Mouse (Mus musculus): Measurements from ENCODE around the gene Net1. TPM values are rescaled to one million over a fixed set of nuclear protein-coding genes. Genes with fewer than 3 reads are reported as not detected.
A peak's percentile ranks its signal among the peaks of the same experiment; 100 is the strongest.
"Not testable (repeated sequence)": the region's sequence is repeated elsewhere in the genome, so short reads cannot be mapped to it uniquely, and the experiment has no call there.

The Net1 gene
- polyA plus RNA-seq, 1 experiment, result 64.6 TPM

GRCm38 (mm10) chr13:3925632-3926031 is 7.6 kb upstream of the Net1 start:
- 25% methylated on average over 6 of the region's 6 CpGs for WGBS
- Histone ChIP-seq H3K27ac (ENCODE audit: insufficient read depth, low read depth, low read length) (peak overlapping the region; percentile 100), H3K4me3 (ENCODE audit: low read depth, low read length) (peak overlapping the region; percentile 44), H3K36me3 (ENCODE audit: control insufficient read depth, insufficient read depth, low read length) (peaks cover 9% of the 10 kb centered on the region; the same call in 1 of the 2 replicates), H3K4me1 (ENCODE audit: control insufficient read depth, insufficient read depth, insufficient read length, low read length) (peaks cover 2% of the 10 kb centered on the region; the same call in 1 of the 2 replicates), H3K27me3 (ENCODE audit: control insufficient read depth, insufficient read depth, low read length) (no peaks in the 10 kb centered on the region)
- TF ChIP-seq CTCF (IDR thresholded peaks at IDR 0.05; ENCODE audit: extremely low read depth, insufficient read length, insufficient replicate concordance, low read depth, low read length) (no peak), POLR2A (IDR thresholded peaks at IDR 0.05; ENCODE audit: low read depth, low read length) (peak; percentile 17; the same call in 1 of the 2 replicates)

GRCm38 (mm10) chr13:3924483-3924882 is 6.5 kb upstream of the Net1 start:
- WGBS, result 44% methylated on average over 5 of the region's 5 CpGs
- Histone ChIP-seq H3K4me3 (ENCODE audit: low read depth, low read length) (no peak overlapping the region), H3K27ac (ENCODE audit: insufficient read depth, low read depth, low read length) (no peak overlapping the region)

DNA sequence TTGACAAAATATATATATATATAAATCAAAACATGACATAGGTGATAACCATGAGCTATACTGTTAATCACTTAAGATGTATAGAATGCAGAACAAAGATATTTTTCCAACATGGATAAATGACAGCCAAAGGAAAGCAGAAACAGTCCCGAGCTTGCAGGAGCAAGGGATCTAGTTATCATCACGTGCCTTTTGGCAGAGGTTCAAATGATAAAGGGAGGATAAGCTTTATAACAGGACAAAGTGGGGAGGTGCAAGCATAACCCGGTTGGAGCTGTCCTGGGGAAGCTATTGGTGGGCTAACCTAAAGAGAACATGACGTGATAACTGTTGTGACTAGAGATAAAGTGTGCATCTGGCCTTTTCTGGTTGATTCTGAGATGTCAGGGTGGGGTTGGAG is 4.5 kb downstream of the Net1 start:
- Histone ChIP-seq H3K27ac (ENCODE audit: insufficient read depth, low read depth, low read length) (no peak overlapping the region), H3K27me3 (ENCODE audit: control insufficient read depth, insufficient read depth, low read length) (no peaks in the 10 kb centered on the region), H3K36me3 (ENCODE audit: control insufficient read depth, insufficient read depth, low read length) (peaks cover 1% of the 10 kb centered on the region; the same call in 1 of the 2 replicates), H3K4me3 (ENCODE audit: low read depth, low read length) (no peak overlapping the region), H3K4me1 (ENCODE audit: control insufficient read depth, insufficient read depth, insufficient read length, low read length) (no peaks in the 10 kb centered on the region; the same call in 1 of the 2 replicates)
- no peak for TF ChIP-seq POLR2A (IDR thresholded peaks at IDR 0.05; ENCODE audit: low read depth, low read length)
- 28% methylated on average over 4 of the region's 4 CpGs for WGBS

More at GRCm38 (mm10) chr13:3924483-3924882, 6.5 kb upstream of the Net1 start:
- Histone ChIP-seq H3K36me3 (ENCODE audit: control insufficient read depth, insufficient read depth, low read length) (peaks cover 3% of the 10 kb centered on the region; the same call in 1 of the 2 replicates), H3K4me1 (ENCODE audit: control insufficient read depth, insufficient read depth, insufficient read length, low read length) (peaks cover 2% of the 10 kb centered on the region; the same call in 1 of the 2 replicates), H3K27me3 (ENCODE audit: control insufficient read depth, insufficient read depth, low read length) (no peaks in the 10 kb centered on the region)
- TF ChIP-seq CTCF (IDR thresholded peaks at IDR 0.05; ENCODE audit: extremely low read depth, insufficient read length, insufficient replicate concordance, low read depth, low read length) (no peak), POLR2A (IDR thresholded peaks at IDR 0.05; ENCODE audit: low read depth, low read length) (peak; percentile 68; the same call in 1 of the 2 replicates)

GRCm38 (mm10) chr13:3910356-3910755 is 7.7 kb downstream of the Net1 start:
- Histone ChIP-seq H3K4me3 (ENCODE audit: low read depth, low read length) (no peak overlapping the region), H3K27ac (ENCODE audit: insufficient read depth, low read depth, low read length) (no peak overlapping the region), H3K36me3 (ENCODE audit: control insufficient read depth, insufficient read depth, low read length) (peaks cover 2% of the 10 kb centered on the region; the same call in 1 of the 2 replicates), H3K27me3 (ENCODE audit: control insufficient read depth, insufficient read depth, low read length) (no peaks in the 10 kb centered on the region), H3K4me1 (ENCODE audit: control insufficient read depth, insufficient read depth, insufficient read length, low read length) (peaks cover 4% of the 10 kb centered on the region; the same call in 1 of the 2 replicates)
- WGBS, result 89% methylated on average over 5 of the region's 5 CpGs
- TF ChIP-seq CTCF (IDR thresholded peaks at IDR 0.05; ENCODE audit: extremely low read depth, insufficient read length, insufficient replicate concordance, low read depth, low read length) (no peak), POLR2A (IDR thresholded peaks at IDR 0.05; ENCODE audit: low read depth, low read length) (no peak)

DNA sequence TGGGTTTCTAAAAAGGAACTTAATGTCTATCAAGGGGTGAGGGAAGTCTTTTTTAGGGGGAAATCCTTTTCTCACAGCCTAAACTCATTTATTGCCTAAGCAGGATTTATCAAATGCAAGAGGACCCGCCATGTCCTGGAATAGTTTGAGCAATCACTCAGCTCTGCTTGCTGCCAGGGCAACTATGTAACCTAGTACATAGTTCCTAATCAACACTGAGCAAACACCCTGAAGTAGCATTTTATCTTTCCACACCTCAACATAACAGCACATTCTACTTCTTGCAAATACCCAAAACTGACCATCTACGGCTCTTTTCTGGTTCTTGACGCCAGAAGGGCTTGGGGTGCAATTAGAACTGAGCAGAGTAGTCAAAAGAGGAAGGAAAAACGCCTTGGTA is 9.8 kb downstream of the Net1 start:
- H3K36me3 ChIP-seq (ENCODE audit: control insufficient read depth, insufficient read depth, low read length), result peaks cover 2% of the 10 kb centered on the region; the same call in 1 of the 2 replicates
- H3K4me3 ChIP-seq (ENCODE audit: low read depth, low read length), result no peak overlapping the region
- peaks cover 4% of the 10 kb centered on the region; the same call in 1 of the 2 replicates for H3K4me1 ChIP-seq (ENCODE audit: control insufficient read depth, insufficient read depth, insufficient read length, low read length)
- H3K27me3 ChIP-seq (ENCODE audit: control insufficient read depth, insufficient read depth, low read length), result no peaks in the 10 kb centered on the region
- no peak overlapping the region for H3K27ac ChIP-seq (ENCODE audit: insufficient read depth, low read depth, low read length)
- WGBS, result 53% methylated on average over 4 of the region's 4 CpGs
- no peak for TF ChIP-seq CTCF (IDR thresholded peaks at IDR 0.05; ENCODE audit: extremely low read depth, insufficient read length, insufficient replicate concordance, low read depth, low read length)

- peaks cover 1% of the 10 kb centered on the region; the same call in 1 of the 2 replicates for H3K36me3 ChIP-seq (ENCODE audit: control insufficient read depth, insufficient read depth, low read length)
- H3K4me3 ChIP-seq (ENCODE audit: low read depth, low read length), result no peak overlapping the region
- peaks cover 4% of the 10 kb centered on the region; the same call in 1 of the 2 replicates for H3K4me1 ChIP-seq (ENCODE audit: control insufficient read depth, insufficient read depth, insufficient read length, low read length)
- no peak overlapping the region for H3K27ac ChIP-seq (ENCODE audit: insufficient read depth, low read depth, low read length)
- no peaks in the 10 kb centered on the region for H3K27me3 ChIP-seq (ENCODE audit: control insufficient read depth, insufficient read depth, low read length)
- 51% methylated on average over 6 of the region's 6 CpGs for WGBS
- no peak for TF ChIP-seq CTCF (IDR thresholded peaks at IDR 0.05; ENCODE audit: extremely low read depth, insufficient read length, insufficient replicate concordance, low read depth, low read length)
- no peak for TF ChIP-seq POLR2A (IDR thresholded peaks at IDR 0.05; ENCODE audit: low read depth, low read length)
Observed at GRCm38 (mm10) chr13:3907151-3907696, 10.8 kb downstream of the Net1 start.

DNA sequence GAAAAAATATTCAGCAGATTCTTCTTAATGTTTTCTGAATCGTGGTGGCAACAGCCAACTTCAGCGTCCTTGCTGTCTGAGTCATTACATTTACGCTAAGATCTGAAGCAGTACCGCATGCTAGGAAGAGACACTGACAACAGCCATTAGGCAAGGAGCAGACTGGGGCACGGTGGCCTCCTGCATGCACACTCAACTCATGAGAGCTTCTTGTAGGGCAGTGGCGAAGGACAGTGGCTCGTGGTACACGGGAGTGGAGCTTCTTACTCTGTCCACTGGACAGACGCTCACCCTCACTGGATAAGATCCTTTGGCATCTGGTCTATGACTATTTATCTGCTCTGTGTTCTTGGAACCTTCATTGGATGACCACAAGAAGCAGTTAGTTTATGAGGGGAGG is 18.7 kb downstream of the Net1 start:
- Histone ChIP-seq H3K4me3 (ENCODE audit: low read depth, low read length) (no peak overlapping the region), H3K27me3 (ENCODE audit: control insufficient read depth, insufficient read depth, low read length) (no peaks in the 10 kb centered on the region), H3K36me3 (ENCODE audit: control insufficient read depth, insufficient read depth, low read length) (no peaks in the 10 kb centered on the region; the same call in 1 of the 2 replicates), H3K27ac (ENCODE audit: insufficient read depth, low read depth, low read length) (no peak overlapping the region), H3K4me1 (ENCODE audit: control insufficient read depth, insufficient read depth, insufficient read length, low read length) (peaks cover 18% of the 10 kb centered on the region; the same call in 1 of the 2 replicates)
- no peak for TF ChIP-seq POLR2A (IDR thresholded peaks at IDR 0.05; ENCODE audit: low read depth, low read length)
- no peak for TF ChIP-seq CTCF (IDR thresholded peaks at IDR 0.05; ENCODE audit: extremely low read depth, insufficient read length, insufficient replicate concordance, low read depth, low read length)
- WGBS, result 90% methylated on average over 9 of the region's 9 CpGs

DNA sequence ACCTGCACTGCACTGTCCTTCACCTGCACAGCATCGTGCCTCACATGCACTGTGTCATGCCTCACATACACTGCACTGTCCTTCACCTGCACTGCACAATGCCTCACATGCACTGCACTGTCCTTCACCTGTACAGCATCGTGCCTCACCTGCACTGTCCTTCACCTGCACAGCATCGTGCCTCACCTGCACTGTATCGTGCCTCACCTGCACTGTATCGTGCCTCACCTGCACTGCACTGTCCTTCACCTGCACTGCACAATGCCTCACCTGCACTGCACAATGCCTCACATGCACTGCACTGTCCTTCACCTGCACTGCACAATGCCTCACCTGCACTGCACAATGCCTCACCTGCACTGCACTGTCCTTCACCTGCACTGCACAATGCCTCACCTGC is 19.8 kb downstream of the Net1 start:
- not testable (repeated sequence) for H3K36me3 ChIP-seq (ENCODE audit: control insufficient read depth, insufficient read depth, low read length); H3K27ac ChIP-seq (ENCODE audit: insufficient read depth, low read depth, low read length); H3K27me3 ChIP-seq (ENCODE audit: control insufficient read depth, insufficient read depth, low read length); H3K4me3 ChIP-seq (ENCODE audit: low read depth, low read length)
- 92% methylated on average over 5 of the region's 5 CpGs for WGBS
- peaks cover 18% of the 10 kb centered on the region; the same call in 1 of the 2 replicates for H3K4me1 ChIP-seq (ENCODE audit: control insufficient read depth, insufficient read depth, insufficient read length, low read length)

Measured in small intestine, adult 2 months (tissue).